Mouse (Mus musculus) limb, embryonic 12.5 days (tissue): ENCODE data around the gene Kif6. TPM values are rescaled to one million over a fixed set of nuclear protein-coding genes. Genes with fewer than 3 reads are reported as not detected.

Source experiments
- ATAC-seq: fragments of 200-750 bp; cut with Nextera tagmentation; 2 replicates; pipeline ENCODE4 v1.8.0; 2017; ENCODE audit warnings: low read depth, moderate TSS enrichment; ENCODE audit not compliant: insufficient number of reproducible peaks, insufficient read depth, low FRiP score, low TSS enrichment
- H3K27ac ChIP-seq: fragments of 300-500 bp; sonication (generic); 2 replicates; pipeline ENCODE4 v1.5.1; 2016; ENCODE audit warnings: mild to moderate bottlenecking, moderate library complexity
- H3K27me3 ChIP-seq: fragments of 300-500 bp; sonication (generic); 2 replicates; pipeline ENCODE4 v1.6.1; 2016; ENCODE audit warnings: mild to moderate bottlenecking, moderate library complexity
- H3K36me3 ChIP-seq: fragments of 300-500 bp; sonication (generic); 2 replicates; pipeline ENCODE4 v1.6.1; 2016; ENCODE audit warnings: mild to moderate bottlenecking, moderate library complexity
- H3K4me1 ChIP-seq: fragments of 300-500 bp; sonication (generic); replicated peaks from 2 replicates; pipeline ENCODE4 v1.6.1; 2016
- H3K4me2 ChIP-seq: fragments of 300-500 bp; sonication (generic); 2 replicates; pipeline ENCODE4 v1.6.1; 2016; ENCODE audit warnings: mild to moderate bottlenecking, moderate library complexity
- H3K4me3 ChIP-seq: fragments of 300-500 bp; sonication (generic); replicated peaks from 2 replicates; pipeline ENCODE4 v1.5.1; 2016; ENCODE audit warnings: mild to moderate bottlenecking
- H3K9ac ChIP-seq: fragments of 300-500 bp; sonication (generic); replicated peaks from 2 replicates; pipeline ENCODE4 v1.6.1; 2016; ENCODE audit warnings: mild to moderate bottlenecking, moderate library complexity
- H3K9me3 ChIP-seq: fragments of 300-500 bp; sonication (generic); 2 replicates; pipeline ENCODE4 v1.6.1; 2016; ENCODE audit warnings: mild to moderate bottlenecking, moderate library complexity
- WGBS: fragments of 180-500 bp; shearing (Covaris S2); methylation state at CpG from one replicate; pipeline ENCODE4 v1.1.7; 2016; 5-methylcytosine and 5-hydroxymethylcytosine counted together
- polyA plus RNA-seq: library from polyadenylated mRNA; unstranded; fragments of >200 nt; fragmentation: Nextera tagmentation; extraction: Ambion mirVana; gene quantifications from 2 replicates; pipeline ENCODE4 v1.2.1, GENCODE M21; 2016

The Kif6 gene
- polyA plus RNA-seq, 1 experiment from 2014 or later, result 4.7 TPM

DNA sequence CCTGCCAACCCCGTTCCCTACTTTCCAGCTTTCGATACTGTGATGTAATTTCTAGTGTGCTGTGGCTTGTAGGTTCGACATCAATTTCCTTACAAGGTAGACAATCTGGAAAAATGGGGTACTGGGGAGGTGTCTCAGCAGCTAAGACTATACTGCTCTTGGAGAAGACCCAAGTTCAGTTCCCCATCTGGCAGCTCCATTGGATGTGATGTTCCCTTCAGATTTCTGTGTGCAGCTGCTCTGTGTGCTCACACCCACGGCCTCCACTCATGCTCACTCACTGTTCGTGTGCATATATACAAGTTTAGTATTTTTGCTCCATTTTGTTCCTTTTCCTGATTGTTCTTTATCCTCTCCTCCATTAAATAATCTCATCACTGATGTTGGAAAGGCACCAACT, 51.8 kb downstream of the Kif6 start:
- no peak overlapping the region for H3K4me3 ChIP-seq
- no peaks in the 10 kb centered on the region for H3K4me1 ChIP-seq
- H3K9ac ChIP-seq, result no peak overlapping the region
- H3K36me3 ChIP-seq, result no peaks in the 10 kb centered on the region
- WGBS, result 92% methylated on average over 5 of the region's 5 CpGs
- no peaks in the 10 kb centered on the region for H3K27me3 ChIP-seq
- H3K9me3 ChIP-seq, result no peaks in the 10 kb centered on the region
- no peak for ATAC-seq
- no peak overlapping the region for H3K4me2 ChIP-seq
- no peak overlapping the region for H3K27ac ChIP-seq

DNA sequence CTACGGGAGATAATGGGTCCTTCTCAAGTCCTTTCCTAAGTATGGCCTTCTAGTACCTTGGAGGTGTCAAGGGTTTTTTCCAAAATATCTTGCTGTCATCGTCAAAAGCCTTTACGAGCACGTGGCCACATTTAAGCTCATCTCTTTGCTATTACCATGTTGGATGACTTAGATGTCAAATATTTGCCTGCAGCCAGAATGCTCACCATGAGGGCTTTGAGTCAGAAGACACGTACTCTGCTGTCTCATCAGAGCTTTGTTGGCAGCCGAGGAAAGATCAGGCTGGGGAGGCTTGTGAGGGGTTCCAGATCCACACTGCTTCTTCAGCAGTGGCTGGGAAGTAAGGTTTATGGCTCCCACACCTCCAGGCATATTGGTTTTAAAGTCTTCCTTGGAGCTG, 53.4 kb downstream of the Kif6 start:
- H3K27ac ChIP-seq, result no peak overlapping the region

DNA sequence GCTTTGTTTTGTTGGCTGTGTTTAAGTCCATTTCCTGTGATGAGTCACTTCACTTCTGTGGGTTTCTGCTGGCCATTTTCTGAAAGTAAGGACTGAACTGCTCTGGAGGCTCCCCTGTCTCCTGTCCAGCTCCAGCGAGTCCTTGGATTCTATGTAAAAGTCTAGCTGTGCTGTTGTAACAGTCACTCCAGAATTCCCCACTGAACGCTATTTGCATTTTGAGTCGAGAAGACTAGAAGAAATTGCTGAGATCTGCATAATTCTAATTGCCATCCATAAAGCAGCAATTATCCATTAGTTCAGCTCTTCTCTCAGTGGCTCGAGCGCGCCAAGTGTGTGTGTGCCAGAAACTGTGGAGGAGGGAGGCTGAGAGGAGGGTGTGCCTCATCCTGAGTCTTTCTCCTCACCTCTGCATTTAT, 57.0 kb downstream of the Kif6 start:
- Histone ChIP-seq H3K27ac (no peak overlapping the region), H3K36me3 (peaks cover 6% of the 10 kb centered on the region; the same call in 1 of the 2 replicates), H3K9ac (no peak overlapping the region), H3K4me2 (no peak overlapping the region), H3K4me1 (no peaks in the 10 kb centered on the region), H3K4me3 (no peak overlapping the region), H3K9me3 (peaks cover 5% of the 10 kb centered on the region), H3K27me3 (no peaks in the 10 kb centered on the region)
- 78% methylated on average over 6 of the region's 6 CpGs for WGBS
- ATAC-seq, result no peak

More for the DNA sequence above, 53.4 kb downstream of the Kif6 start:
- H3K4me2 ChIP-seq, result no peak overlapping the region
- H3K9me3 ChIP-seq, result no peaks in the 10 kb centered on the region
- no peak for ATAC-seq
- H3K36me3 ChIP-seq, result no peaks in the 10 kb centered on the region
- 84% methylated on average over 6 of the region's 6 CpGs for WGBS
- H3K4me3 ChIP-seq, result no peak overlapping the region
- H3K9ac ChIP-seq, result no peak overlapping the region
- no peaks in the 10 kb centered on the region for H3K4me1 ChIP-seq
- H3K27me3 ChIP-seq, result no peaks in the 10 kb centered on the region

DNA sequence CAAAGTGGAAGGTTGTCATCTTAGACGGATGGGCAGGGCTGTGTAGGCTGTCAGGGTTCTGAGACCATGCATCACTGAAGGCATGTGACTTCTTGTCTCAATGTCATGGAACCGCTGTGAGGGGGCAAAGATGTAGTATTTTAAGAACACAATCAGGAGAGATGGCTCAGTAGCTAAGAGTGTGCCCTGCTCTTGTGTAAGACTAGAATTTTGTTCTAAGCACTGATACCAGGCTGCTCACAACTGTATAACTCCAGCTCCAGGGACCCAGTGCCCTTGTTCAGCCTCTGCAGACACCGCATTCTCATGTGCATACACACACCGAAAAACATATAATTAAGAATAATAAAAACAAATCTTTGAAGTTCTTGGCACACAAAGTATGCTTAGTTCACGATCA, 57.5 kb downstream of the Kif6 start:
- H3K4me1 ChIP-seq, result no peaks in the 10 kb centered on the region
- 85% methylated on average over 5 of the region's 5 CpGs for WGBS
- H3K27ac ChIP-seq, result no peak overlapping the region
- H3K36me3 ChIP-seq, result peaks cover 6% of the 10 kb centered on the region; the same call in 1 of the 2 replicates
- peaks cover 5% of the 10 kb centered on the region for H3K9me3 ChIP-seq
- no peak for ATAC-seq
- no peak overlapping the region for H3K4me2 ChIP-seq
- H3K27me3 ChIP-seq, result no peaks in the 10 kb centered on the region
- H3K9ac ChIP-seq, result no peak overlapping the region
- no peak overlapping the region for H3K4me3 ChIP-seq

DNA sequence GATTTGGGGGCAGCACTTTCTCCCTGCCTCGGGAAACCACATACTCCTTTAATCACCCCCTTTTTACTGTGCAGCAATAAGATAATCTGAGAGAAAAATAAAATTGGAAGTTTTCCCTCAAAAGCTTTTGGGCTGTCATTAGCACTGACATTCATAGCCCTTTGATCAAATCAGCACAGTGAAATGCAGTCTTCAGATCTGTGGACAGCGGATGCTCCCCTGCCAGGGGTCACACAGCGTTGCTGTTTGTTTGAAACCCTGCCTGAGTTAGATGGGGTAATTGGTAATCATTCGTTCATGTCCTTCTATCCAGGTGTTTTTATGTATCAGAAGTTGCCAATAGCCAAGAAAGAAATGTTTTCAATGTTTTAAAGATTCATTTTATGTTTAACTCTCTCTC, 60.7 kb downstream of the Kif6 start:
- 48% methylated on average over 4 of the region's 4 CpGs for WGBS
- Histone ChIP-seq H3K4me1 (no peaks in the 10 kb centered on the region), H3K4me3 (no peak overlapping the region), H3K27me3 (no peaks in the 10 kb centered on the region), H3K9ac (no peak overlapping the region), H3K4me2 (peak overlapping the region; percentile 17; the same call in 1 of the 2 replicates), H3K36me3 (peaks cover 6% of the 10 kb centered on the region; the same call in 1 of the 2 replicates), H3K27ac (no peak overlapping the region), H3K9me3 (peaks cover 5% of the 10 kb centered on the region)
- no peak for ATAC-seq

DNA sequence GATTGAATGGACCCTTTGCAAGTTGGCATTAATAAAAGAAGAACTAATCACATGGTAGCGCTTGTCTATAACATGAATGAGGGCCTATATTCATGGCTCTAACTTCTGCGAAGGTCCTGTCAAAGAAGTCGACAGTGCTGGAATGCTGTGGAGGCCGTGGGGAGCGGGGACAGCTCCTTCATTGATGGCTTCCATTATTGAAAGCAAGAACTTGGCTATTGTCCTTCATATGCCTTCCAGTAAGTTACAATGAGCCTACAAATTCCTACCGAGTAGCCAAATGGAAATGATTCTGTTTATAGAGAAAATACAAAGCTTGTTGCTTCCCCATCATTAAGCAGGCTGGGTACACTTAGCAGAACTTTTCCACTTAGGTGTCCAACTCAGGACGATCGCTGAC, 66.5 kb downstream of the Kif6 start:
- H3K4me1 ChIP-seq, result 0 out of 2 replicates have a peak, but pooled peaks cover 10% of the 10 kb centered on the region
- WGBS, result 82% methylated on average over 8 of the region's 8 CpGs

DNA sequence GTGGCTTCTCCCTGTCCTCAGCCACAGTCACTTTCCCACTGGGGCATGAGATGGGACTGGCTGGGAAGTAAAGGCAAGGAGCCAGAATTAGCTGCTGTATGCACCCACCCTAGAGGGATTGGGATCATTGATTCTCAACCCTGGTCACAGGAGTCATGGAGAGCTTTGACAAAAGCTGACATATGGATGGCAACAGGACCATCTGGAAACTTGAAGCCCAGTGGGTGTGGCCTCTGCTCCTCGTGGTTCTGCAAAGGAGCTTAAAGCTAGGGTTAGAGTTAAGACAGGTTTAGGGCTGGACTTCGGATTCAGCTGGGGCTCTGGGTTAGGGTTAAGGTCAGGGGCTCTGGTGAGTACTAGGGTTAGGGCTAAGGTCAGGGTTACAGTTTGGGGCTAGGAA, 69.2 kb downstream of the Kif6 start:
- WGBS, result 6% methylated on average over 2 of the region's 2 CpGs
- Histone ChIP-seq H3K4me3 (no peak overlapping the region), H3K4me1 (0 out of 2 replicates have a peak, but pooled peaks cover 10% of the 10 kb centered on the region), H3K27ac (no peak overlapping the region), H3K36me3 (no peaks in the 10 kb centered on the region), H3K9me3 (no peaks in the 10 kb centered on the region), H3K4me2 (no peak overlapping the region), H3K27me3 (no peaks in the 10 kb centered on the region), H3K9ac (no peak overlapping the region)
- no peak for ATAC-seq

More for the DNA sequence above, 66.5 kb downstream of the Kif6 start:
- no peaks in the 10 kb centered on the region for H3K27me3 ChIP-seq
- no peak for ATAC-seq
- H3K4me2 ChIP-seq, result no peak overlapping the region
- H3K4me3 ChIP-seq, result no peak overlapping the region
- 0 out of 2 replicates have a peak overlapping the region, but pooled peaks have one; percentile 73 for H3K27ac ChIP-seq
- H3K36me3 ChIP-seq, result no peaks in the 10 kb centered on the region
- H3K9me3 ChIP-seq, result no peaks in the 10 kb centered on the region
- no peak overlapping the region for H3K9ac ChIP-seq

DNA sequence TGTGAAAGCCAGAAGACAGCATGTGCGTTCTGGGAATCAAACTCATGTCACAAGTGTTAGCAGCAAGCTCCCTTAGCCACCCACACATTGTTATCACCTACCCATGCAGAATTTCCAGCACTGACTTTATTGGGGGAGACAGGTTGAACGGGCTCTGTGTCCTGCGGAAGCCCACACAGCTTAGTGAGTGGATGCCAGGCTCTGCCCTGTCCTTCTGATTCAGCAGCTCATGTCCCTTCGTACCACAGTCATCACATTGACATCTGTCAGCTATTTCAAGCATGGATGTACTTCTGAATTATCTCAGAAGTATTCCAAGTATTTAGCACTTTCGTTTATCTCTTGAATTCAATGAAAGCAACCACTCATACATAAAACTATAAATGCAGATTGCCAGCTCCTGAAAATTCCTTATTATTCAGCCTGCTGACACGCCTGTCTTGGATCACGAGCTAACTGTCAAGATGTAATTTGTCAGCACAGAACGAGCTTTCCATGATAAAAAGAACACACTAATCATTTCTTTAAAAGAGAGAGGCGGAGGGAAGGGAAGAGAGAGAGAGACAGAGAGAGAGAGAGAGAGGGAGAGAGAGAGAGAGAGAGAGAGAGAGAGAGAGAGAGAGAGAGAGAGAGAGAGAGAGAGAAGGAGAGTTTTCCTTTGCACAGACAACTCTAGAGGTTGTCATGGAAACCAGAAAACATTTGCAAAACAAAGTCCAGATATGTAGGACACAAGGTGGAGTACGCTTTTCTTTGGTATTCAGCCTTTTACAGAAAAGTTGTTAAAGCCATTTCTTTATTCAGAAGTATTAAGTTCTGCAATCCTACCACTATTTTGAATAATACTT, 75.9 kb downstream of the Kif6 start:
- no peak for ATAC-seq
- no peaks in the 10 kb centered on the region for H3K27me3 ChIP-seq
- 69% methylated on average over 10 of the region's 10 CpGs for WGBS
- H3K36me3 ChIP-seq, result no peaks in the 10 kb centered on the region
- H3K9me3 ChIP-seq, result no peaks in the 10 kb centered on the region
- H3K4me2 ChIP-seq, result no peak overlapping the region
- H3K4me3 ChIP-seq, result no peak overlapping the region
- H3K9ac ChIP-seq, result no peak overlapping the region
- H3K27ac ChIP-seq, result no peak overlapping the region
- 0 out of 2 replicates have a peak, but pooled peaks cover 3% of the 10 kb centered on the region for H3K4me1 ChIP-seq

DNA sequence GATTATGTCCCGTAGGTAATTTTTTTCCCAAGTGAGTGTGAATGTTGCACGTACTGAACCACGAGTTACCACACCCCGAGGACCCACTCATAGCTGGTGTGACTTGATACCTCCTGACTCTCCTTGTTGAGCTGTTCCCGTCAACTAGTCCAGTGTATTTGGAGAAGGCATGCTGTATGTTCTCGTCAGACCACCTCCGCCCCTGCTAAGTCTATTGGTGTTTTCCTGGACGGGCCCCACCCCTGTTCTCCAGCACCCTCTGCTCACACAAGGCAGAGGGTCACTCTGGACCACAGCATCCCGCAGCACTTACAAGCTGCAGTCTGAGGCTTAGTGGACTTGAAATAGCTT, 76.5 kb downstream of the Kif6 start:
- H3K4me3 ChIP-seq, result no peak overlapping the region
- H3K9ac ChIP-seq, result no peak overlapping the region
- 78% methylated on average over 9 of the region's 9 CpGs for WGBS
- ATAC-seq, result no peak
- H3K27me3 ChIP-seq, result no peaks in the 10 kb centered on the region
- H3K27ac ChIP-seq, result no peak overlapping the region
- no peaks in the 10 kb centered on the region for H3K36me3 ChIP-seq
- 0 out of 2 replicates have a peak, but pooled peaks cover 3% of the 10 kb centered on the region for H3K4me1 ChIP-seq
- no peak overlapping the region for H3K4me2 ChIP-seq
- no peaks in the 10 kb centered on the region for H3K9me3 ChIP-seq

DNA sequence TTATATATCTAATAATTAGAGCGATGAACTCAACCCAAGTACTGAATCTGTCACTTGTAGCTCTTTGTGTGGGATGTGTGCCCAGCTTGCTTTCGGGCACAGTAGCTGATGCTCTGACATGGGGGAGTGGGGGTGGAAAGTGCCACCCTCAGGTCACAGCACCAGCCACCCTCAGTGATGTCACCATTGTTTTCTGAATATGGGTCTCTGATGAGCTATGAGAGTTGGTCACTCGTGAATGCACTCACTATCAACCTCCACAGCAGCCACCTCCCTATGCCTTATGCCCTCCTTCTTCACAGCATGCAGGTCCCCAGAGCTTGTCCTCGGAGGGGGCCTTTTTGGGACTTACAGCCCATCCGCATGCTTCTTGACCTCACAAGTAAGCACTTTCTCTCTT, 78.3 kb downstream of the Kif6 start:
- no peak for ATAC-seq
- 88% methylated on average over 5 of the region's 5 CpGs for WGBS

DNA sequence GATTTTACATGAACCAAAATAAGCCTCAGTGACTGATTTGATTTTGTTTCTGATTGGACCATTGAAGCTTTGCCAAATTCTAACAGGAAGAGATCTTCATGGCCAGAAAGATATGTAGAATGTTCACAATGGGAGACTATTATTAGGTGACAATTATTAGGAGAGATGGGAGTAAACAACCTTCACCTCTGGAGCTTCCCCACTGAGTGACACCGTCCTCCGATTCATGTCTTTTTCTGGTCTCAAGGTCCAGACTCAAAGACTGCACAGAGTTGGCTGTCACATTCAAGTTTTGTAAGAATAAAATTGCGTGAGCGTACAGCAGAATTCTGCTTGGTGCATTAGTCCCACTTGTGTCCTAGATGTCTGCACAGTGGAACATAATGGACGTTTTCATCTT, 82.3 kb downstream of the Kif6 start:
- H3K36me3 ChIP-seq, result no peaks in the 10 kb centered on the region
- no peak overlapping the region for H3K4me2 ChIP-seq
- WGBS, result 88% methylated on average over 5 of the region's 5 CpGs
- H3K9ac ChIP-seq, result no peak overlapping the region
- H3K9me3 ChIP-seq, result no peaks in the 10 kb centered on the region
- H3K4me3 ChIP-seq, result no peak overlapping the region
- H3K27ac ChIP-seq, result no peak overlapping the region
- no peak for ATAC-seq
- no peaks in the 10 kb centered on the region for H3K4me1 ChIP-seq
- H3K27me3 ChIP-seq, result no peaks in the 10 kb centered on the region

More for the DNA sequence above, 78.3 kb downstream of the Kif6 start:
- H3K36me3 ChIP-seq, result no peaks in the 10 kb centered on the region
- H3K4me1 ChIP-seq, result 0 out of 2 replicates have a peak, but pooled peaks cover 3% of the 10 kb centered on the region
- no peaks in the 10 kb centered on the region for H3K9me3 ChIP-seq
- no peaks in the 10 kb centered on the region for H3K27me3 ChIP-seq
- H3K9ac ChIP-seq, result no peak overlapping the region
- no peak overlapping the region for H3K27ac ChIP-seq
- H3K4me2 ChIP-seq, result no peak overlapping the region
- H3K4me3 ChIP-seq, result no peak overlapping the region
